Mouse (Mus musculus) cerebellum, adult 11 months (tissue): ENCODE measurements around the gene Olfr56.

ENCODE experiments used
- DNase-seq: peaks from one replicate; pipeline ENCODE4 v3.0.0; 2022

The Olfr56 gene

DNA sequence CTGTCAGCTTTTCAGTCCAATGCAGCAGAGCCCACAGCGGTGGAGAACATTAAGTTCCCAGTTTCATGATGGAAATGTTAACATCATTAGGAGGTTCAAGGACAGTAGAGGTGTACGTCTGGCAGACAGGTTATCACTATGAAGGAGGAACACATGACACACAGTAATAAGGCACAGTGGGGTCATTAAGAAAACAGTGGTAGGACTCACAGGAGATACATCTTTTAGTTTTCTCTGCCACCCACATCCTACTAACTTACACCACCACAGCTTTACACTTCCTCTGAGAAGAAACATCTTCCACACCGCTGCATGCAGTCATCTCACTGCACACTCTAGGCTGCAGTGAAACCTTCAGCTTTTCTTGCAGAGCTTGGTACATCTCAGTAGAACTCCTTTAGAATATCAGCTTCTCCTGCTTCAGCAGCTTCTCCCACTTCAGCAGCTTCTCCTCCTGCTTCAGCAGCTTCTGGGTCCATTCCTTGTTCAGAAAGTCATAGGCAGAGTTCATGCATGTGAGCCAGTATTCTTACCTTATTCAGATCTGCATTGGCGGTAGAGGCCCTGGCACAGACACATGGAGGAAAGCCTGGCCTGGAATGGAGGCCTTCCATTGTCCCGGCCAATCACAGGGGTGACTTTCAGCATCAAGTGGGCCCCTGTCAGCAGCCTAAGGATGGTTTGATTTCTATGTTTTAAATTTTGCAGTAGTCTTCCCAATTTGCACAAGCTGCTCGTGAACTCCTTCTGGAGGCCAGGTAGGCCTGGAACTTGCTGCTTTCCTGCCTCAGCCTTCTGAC is 115.4 kb downstream of the Olfr56 start:
- DNase-seq: no peak

DNA sequence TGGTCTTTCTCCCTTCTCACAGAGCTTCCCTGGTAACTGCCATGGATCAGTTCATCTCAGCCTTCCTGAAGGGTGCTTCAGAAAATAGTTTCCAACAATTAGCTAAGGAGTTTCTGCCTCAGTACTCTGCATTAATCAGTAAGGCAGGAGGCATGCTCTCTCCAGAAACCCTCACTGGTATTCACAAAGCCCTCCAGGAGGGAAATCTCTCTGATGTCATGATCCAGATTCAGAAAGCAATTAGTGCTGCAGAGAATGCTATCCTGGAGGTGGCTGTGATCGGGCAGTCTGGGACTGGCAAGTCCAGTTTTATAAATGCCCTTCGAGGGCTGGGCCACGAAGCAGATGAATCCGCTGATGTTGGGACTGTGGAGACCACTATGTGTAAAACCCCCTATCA is 116.7 kb downstream of the Olfr56 start:
- no peak for DNase-seq

DNA sequence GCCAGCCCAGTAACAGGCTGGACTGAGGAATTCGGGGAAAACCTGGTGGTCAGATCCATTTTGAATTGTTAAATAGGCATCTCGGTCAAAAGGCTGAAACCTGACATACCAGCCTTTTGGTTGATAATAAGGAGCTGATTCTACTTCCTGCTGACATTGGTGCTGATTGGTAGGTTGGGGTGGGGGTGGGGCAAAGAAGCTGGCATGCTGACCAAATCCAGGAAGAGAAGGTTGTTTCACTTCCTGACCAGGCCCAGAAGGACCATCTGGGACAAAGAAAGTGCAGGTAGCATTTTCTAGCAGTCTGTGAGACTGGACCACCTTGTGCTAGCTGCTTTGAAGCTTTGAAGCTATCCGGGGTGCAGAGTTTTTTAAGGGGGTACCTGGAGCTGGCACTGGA is 121.7 kb downstream of the Olfr56 start:
- no peak for DNase-seq

DNA sequence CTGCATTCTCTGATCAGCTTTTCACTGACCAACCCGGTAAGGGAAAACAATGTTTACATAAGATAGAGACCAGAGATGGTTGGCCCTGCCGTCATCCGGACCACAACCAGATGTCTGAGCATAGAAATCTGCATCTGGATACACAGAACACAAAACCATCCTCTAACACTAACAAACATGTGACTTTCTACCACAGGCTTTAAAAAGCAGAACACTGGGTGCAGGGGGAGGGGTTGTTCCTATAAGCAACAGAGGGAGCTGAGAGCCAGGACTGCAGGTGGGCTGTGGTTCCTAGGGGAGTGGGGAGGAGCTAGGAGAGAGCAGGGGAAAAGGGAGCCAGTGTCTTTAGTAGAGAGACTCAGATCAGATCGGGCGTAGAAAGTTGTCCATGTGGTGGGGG is 122.8 kb downstream of the Olfr56 start:
- no peak for DNase-seq

DNA sequence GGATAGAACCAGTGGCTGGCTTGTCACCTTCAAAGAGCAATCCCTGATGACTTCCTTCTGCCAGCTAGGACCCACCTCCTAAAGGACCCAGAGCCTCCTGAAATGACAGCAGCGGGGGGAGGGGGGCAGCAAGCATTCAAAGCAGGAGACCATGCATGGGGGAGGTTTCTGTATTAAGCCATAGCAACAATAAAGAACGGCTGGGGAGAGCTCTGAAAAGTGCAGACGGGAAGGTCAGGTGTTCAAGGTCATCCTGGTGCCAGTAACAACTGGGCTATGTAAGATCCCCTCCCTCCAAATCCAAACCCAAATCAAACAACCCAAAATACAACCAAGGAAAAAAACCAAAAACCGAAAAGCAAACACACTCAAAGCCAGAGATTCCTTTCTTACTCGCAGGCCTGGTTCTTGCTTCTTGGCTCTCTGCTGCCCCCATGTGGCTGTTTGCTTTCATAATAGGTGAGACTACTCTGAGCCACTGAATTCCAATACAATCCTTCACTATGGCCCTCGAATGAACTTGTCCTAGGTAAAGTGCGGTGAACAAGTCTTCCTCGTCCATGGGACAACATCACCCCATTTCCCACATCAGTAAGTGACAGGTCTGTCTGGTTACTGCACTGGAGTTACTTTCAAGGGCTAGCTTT is 124.5 kb downstream of the Olfr56 start:
- DNase-seq: peak; percentile 70

DNA sequence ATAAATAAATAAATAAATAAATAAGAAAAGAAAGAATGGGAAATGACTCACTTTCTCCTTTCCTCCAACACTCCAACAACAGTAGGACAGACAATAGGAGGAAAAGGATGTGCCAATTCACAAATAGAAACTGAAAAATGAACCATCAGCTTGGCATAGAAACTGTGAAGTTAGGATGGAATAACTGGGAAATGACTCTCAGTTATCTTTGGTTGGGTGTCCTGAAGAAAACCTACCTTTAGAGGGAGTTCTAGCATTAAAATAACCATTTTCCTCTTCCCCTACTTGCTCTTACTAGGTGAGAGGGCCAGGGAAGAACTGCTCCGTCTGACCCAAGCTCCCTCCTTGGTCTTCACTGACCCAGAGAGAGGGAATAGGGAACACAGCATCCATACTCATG is 127.1 kb downstream of the Olfr56 start:
- DNase-seq: no peak

DNA sequence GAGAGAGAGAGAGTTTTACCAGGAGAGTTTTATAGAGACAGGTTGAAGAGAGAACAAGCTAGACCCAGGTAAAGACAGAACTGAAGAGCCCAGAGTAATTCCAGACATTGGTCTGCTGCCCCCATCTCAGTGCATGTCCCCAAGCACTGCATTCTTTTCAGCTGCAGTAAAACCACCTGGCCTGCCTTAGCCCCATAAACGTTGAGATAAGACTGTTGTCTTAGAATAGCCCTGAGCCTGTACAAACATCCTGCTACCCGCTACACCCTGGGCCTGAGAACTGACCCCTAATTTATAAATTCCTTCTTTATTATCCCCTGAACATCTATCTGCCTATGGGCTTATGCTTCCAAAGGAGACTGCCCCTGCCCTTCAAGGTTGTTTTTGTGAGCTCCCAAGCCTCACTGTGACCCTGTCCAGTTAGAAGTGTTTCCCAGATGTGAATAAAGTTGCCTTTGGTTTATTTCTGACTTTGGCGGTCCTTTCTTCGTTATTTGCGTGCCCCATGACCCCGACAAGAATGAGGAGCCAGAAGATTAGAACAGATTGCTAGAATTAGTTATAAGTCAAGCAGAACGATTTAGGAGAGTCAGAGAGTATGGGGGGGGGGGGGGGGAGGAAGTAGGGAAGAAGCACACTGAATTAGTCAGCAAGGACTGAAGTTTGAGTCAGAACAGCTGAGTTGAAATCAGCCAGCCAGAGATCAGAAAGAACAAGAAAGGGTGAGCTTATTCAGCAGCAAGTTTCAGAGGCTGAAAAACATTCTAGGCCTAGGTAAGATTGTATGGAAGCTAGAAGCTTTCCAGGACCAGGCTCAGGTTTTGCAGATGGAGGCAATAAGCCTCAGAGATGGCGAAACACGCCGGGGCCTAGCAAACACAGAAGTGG is 129.2 kb downstream of the Olfr56 start:
- DNase-seq: no peak

DNA sequence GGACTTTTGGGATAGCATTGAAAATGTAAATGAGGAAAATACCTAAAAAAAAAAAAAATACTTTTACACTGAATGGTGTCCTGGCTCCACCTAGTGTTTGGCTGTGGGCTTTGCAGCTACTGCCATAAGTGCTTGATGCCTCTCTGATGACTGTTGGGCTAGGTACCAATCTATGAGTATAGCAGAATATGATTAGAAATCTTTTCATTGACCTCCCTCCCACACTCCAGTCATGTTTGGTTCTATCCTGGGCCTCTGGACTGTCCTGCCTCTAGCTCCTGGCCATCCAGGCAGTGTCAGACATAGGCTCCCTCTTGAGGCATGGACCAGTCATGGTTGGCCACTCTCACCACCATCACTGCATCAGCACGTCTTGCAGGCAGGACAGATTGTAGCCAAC is 130.1 kb downstream of the Olfr56 start:
- no peak for DNase-seq

DNA sequence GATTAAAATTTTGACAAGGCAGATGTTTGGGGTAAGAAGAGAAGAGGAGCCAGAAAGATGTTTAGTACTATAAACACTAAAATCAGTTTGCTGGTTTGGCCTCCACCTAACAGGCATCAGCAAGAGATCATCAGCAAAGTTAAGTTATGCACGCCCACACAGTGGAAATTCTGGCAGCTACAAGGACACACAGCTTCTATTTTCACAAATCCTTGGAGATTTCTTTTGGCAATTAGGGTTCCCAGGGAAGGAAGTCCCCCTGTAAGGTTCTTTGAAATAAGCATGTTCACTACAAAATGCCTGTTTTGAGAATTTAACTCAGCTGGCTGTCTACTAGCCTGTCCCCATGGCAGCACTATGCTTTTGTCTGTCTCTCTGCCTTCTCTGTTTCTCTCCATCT is 132.3 kb downstream of the Olfr56 start:
- no peak for DNase-seq

DNA sequence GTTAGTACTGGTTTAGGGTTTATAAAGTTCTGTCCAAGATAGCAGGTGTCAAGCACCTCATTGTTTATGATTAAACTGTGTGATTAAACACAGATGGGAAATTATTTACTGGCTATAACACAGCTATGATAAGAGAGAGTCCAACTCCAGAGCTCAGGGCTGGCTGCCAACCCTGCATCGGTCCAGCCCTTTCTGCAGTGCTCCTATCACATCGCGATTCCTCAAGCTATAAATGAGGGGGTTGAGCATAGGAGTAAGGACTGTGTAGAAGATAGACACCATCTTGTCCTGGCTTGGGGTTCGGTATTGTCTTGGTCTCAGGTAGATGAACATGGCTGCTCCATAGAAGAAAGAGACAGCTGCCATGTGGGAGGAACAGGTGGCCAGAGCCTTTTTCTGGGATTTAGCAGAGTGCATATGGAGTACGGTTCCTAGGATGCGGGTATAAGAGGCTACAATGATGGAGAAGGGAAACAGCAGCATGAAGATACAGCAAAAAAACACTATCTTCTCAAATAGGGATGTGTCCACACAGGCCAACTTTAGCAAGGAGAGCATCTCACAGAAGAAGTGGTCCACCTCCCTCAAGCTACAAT is 134.0 kb downstream of the Olfr56 start:
- no peak for DNase-seq

DNA sequence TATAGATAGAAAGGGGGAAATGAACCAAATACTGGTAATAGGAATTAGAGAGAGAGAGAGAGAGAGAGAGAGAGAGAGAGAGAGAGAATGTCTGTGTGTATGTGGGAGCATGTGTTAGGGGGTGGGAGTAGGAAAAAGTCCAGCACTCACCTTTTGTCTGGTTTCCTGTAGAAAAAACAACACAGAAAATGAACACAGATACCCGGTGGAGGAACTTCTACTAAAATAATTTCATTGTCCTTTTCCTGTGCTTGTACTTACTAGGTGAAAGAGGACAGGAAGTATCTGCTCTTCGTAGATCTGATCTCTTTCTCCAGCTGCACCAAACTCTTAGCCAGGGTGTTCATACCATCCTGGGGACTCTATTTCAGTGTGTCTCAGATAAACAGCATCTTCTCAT is 135.5 kb downstream of the Olfr56 start:
- DNase-seq: no peak

DNA sequence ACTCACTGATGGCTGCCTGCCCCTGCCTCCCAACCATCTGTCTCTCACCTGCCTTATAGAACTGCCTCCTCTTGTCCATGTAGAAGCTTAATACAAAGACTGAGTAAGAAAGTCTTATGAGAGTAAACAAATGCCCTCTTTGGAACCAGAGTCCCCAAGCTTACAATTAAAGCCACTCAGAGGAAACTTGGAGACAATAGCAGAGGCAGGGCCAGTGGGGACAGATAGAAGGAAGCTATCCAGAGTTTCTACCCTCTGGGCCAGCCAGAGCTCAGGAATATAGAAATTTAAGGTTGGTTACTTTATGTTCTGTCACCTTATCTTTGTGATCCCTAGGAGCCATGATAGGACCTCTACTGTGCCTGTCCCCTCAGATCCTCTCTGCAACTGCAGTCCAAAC is 136.1 kb downstream of the Olfr56 start, which contains the start of gene Olfr1396:
Olfr1396 (minus strand) TSS at position 101 of the 400 bp plus-strand sequence.
- no peak for DNase-seq

DNA sequence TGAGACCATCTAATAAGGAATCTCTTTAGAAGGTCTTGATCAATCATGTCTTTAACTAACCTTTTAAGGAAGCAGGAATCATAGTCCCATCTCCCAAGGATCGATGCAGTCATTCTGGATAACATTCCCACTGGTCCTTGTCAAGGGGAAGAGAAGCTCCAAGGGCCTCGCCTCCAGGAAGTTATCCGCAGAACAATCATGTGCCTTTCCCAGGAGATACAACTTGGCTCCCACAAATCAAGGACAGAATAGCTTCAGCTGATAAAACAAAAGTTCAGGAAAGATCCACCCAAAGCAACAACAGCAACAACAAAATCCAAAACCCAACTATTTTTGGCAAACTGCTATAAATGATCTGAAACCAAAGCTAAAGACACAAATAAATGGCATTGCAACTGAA is 140.9 kb downstream of the Olfr56 start:
- no peak for DNase-seq

DNA sequence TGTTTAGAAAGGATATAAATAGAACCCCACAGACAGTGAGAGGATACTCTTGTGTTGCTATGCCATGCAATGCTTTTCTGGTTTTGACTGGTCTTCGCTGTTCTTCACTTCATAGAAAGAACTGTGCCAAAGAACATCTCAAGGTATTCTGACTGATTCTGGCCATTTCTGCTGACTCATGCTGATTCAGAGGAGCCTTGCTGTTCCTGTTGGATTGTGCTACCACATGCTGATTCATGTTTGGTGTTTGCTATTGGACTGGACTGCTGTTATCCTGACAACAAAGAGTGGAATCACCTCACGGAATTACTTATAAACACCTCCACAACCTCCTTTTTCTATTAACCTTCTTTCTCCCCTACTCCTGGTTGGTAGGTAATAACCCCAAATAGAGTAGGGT is 145.5 kb downstream of the Olfr56 start:
- no peak for DNase-seq

DNA sequence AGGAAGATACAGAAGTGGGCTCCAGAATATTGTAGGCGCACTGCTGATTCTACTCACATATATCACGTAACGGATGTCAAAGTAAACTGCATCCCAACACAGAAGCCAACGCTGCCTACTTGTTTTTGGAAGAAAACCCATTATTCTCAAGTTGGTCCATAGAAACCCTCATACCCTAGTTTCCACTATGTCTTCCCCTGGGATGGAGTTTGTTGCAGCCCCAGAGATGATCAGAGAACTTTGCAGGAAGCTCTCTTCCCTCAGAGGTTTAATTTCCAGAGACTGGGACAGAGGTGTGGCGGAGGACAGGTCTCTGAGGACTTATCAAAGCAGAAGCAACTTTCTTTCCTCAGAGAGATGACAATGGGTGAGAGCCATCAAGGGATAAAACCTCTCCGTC is 163.3 kb downstream of the Olfr56 start, which contains the start of gene Olfr1395:
Olfr1395 (plus strand) TSS at position 301 of the 400 bp plus-strand sequence.
- no peak for DNase-seq

DNA sequence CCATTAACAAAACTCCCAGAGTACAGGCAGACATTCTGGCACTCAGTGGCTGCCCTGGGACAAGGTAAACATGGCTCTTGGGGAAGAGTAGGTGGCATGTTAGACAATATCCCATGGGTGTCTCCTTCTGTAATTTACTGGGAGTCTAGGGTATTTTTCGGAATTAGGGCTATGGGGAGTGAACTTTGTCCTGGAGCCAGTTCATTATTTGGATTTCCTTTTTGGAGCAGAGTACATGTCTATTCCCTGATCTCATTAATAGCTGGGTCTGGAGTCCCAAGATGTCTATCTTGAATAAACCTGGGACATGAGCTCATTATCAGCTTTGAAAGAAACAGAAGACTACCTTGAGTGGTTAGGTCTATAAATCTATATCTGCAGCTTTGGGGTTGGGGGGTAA is 175.4 kb downstream of the Olfr56 start, which contains the start of gene Olfr1394:
Olfr1394 (plus strand) TSS at position 301 of the 400 bp plus-strand sequence.
- no peak for DNase-seq

DNA sequence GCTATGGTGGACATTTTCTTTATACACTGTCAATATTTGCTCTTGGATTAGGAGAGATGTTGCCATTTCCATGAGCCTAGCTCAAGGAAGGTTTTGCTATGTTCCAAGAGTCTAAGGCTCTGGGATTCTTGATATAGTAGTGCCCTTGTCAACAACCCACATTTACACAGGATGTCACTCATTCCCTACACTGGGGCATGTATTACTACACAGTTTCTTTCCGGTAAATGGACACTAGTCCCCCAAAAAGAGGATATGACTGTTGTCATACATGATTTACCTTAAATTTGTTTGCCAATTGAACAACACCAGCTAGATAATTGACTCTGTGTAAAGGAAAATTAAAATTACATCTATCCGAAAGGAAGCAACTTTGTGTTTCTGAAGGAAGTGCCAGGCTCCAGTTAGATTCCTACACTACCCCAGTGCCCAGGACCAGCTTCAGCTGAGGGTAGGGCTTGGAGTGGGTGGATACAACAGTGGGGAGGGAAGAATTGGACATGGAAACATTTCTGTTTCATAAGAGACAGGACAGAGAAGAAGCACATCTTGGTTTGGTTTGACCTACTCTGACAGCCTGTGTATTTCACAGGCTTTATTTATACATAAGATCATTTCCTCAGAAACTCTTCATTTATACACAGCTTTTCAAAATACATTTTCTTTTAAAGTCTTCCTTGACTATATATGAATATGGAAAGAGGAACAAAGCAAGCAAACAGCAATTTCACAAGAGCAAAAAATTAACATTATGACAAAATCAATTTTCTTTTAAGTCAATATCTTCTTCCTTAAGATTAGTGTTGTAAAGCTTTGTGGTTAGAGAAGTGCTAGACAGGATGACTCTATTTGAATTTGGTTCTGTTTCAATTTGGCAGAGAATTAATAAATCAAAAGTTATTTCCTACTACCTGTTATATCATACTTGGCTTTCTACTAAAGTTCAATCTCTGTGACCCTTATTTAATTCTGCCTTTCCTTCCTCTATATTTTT is 178.4 kb downstream of the Olfr56 start:
- DNase-seq: no peak

DNA sequence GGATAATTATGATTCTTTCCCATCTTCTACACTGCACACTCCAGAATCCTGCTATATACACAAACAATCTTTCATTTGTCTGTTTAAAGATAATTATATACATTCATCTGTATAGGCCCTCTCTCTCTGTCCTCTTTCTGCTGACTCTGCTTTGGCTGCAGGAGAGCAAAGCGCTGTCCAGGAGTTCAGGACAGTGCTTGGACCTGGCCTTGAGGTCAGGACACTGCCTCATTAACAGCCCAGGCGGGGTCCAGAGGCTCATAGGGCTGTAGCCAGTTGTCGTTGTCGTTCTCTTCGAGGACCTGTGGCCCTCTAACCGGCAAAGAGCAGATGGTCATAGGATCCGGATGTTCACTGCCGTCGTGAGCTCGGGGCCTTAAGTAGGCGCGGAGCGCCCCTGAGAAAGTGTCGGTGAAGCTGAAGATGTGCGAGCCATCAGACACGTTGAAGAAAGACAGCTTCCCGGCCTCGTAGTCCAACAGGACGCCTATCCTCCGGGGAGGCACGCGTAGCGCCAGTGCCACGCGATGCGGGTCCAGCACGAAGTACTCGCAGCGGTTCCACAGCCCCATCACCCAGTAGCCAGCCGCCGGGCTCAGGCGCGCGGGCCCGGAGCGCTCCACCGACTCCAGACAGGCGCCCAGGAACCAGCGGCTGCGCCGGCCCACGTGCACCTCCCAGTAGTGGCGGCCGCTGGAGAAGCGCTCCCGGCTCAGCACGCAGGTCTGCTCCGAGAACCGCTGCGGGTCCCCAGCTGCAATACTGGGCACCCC is 190.3 kb downstream of the Olfr56 start:
- DNase-seq: no peak

DNA sequence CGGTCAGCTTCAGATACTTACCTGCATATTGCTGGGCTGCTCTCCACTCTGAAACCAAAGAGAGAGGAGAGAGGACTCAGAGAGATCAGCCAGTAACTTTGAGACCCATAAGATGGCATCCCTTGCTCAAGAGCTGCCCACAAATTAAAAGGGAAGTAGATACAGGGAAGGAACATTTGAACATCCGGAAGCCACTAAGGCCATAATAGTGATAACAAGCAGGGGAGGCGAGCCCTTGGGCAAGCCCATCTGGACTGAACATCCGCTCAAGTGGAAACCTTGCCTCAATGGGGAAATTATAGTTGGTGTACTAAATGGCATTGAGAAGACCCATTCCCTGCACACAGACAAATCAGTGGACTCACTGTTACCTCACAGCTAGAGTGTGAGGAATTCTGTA is 191.9 kb downstream of the Olfr56 start:
- DNase-seq: no peak

DNA sequence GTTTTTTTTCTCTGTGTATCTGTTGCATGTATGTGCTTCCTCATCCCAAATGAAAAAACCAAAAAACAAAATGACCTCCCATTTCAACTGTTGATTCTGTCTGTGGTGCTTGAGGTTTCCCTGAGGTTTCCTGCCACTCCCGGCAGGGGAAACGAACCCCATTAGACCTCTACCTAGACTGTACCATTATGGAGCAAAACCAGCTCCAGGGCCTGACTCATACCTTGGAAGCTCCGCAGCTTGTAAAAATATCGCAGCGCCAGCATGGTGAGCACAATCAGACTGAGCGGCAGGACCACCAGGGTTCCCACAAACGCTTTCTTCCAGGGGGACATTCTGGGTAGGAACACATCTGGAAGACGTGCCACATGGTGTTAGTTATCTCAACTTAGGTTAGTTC is 196.7 kb downstream of the Olfr56 start:
- no peak for DNase-seq
